Mouse (Mus musculus): ENCODE measurements around the gene 1700006A11Rik. TPM values are rescaled to one million over a fixed set of nuclear protein-coding genes. Genes with fewer than 3 reads are reported as not detected.

1700006A11Rik gene
- not detected for total RNA-seq (2023)

DNA sequence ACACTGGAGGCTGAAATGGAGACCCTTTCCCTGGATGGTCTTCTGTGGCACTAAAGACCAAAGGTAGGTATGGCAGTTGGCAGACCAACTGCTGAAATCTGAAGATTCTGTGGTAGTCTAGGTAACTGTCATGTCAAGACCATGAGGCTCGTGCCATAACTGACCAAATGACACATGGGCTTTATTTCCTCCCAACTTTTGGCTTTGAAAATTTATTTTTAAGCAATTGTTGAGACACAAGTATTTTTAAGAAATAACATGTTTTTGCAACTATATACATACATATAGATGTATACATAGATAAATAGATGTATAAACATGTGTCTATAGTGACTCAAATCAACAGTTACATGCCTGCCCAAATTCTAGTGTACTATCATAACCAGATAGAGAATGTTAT, at the start of gene 1700006A11Rik:
1700006A11Rik (minus strand) TSS at position 101 of the 400 bp plus-strand sequence.

Other genes with a start within 250 kb of the 1700006A11Rik start
- gene Tram1l1, start 105.2 kb downstream of the 1700006A11Rik start, total RNA-seq (2023), result not detected
- gene 1700003H04Rik, start 155.1 kb upstream of the 1700006A11Rik start, total RNA-seq (2023), result not detected

All from neutrophil, adult 83 days (primary cell).